Mouse (Mus musculus) layer of hippocampus, adult 9-11 months (tissue): ENCODE results near the gene Fam57a.
"Not testable (repeated sequence)": the region's sequence is repeated elsewhere in the genome, so short reads cannot be mapped to it uniquely, and the experiment has no call there.

Source experiments
- DNase-seq: peaks from one replicate; pipeline ENCODE4 v3.0.0; 2022

Fam57a gene

GRCm38 (mm10) chr11:76183745-76184144 is 4.3 kb downstream of the Fam57a start:
- DNase-seq: no peak

GRCm38 (mm10) chr11:76186908-76187307 is 7.4 kb downstream of the Fam57a start:
- DNase-seq: no peak

- DNase-seq: no peak
These were observed 17.0 kb downstream of the Fam57a start for GRCm38 (mm10) chr11:76196275-76196976.

- no peak for DNase-seq
These were observed 17.6 kb downstream of the Fam57a start for GRCm38 (mm10) chr11:76196977-76197469.

GRCm38 (mm10) chr11:76201761-76202674 is 22.5 kb downstream of the Fam57a start:
- DNase-seq: peak; percentile 88

GRCm38 (mm10) chr11:76206793-76207192 is 27.3 kb downstream of the Fam57a start:
- DNase-seq: no peak

GRCm38 (mm10) chr11:76210228-76210985 is 30.9 kb downstream of the Fam57a start:
- DNase-seq: no peak

GRCm38 (mm10) chr11:76211595-76211994 is 32.1 kb downstream of the Fam57a start:
- not testable (repeated sequence) for DNase-seq

GRCm38 (mm10) chr11:76213841-76214240 is 34.4 kb downstream of the Fam57a start:
- no peak for DNase-seq

GRCm38 (mm10) chr11:76215011-76215410 is 35.5 kb downstream of the Fam57a start:
- DNase-seq: no peak

- no peak for DNase-seq
These were observed 36.6 kb downstream of the Fam57a start for GRCm38 (mm10) chr11:76216049-76216540.

GRCm38 (mm10) chr11:76216681-76217389 is 37.4 kb downstream of the Fam57a start:
- no peak for DNase-seq

- peak; percentile 97 for DNase-seq
These were observed 37.9 kb downstream of the Fam57a start, which contains the start of the genes Dbil5 and Gemin4 for GRCm38 (mm10) chr11:76217390-76217800. TSS of gene Dbil5 (plus strand) at chr11:76217608. TSS of gene Gemin4 (minus strand) at chr11:76217664.

- no peak for DNase-seq
These were observed 45.2 kb downstream of the Fam57a start for GRCm38 (mm10) chr11:76224631-76225030.

- no peak for DNase-seq
These were observed 45.6 kb downstream of the Fam57a start for GRCm38 (mm10) chr11:76225051-76225450.

GRCm38 (mm10) chr11:76236136-76236535 is 56.7 kb downstream of the Fam57a start:
- no peak for DNase-seq

- no peak for DNase-seq
These were observed 60.3 kb downstream of the Fam57a start for GRCm38 (mm10) chr11:76239750-76240149.

GRCm38 (mm10) chr11:76242901-76243810 is 63.7 kb downstream of the Fam57a start, which contains the start of the genes Mrm3 and Glod4:
TSS of gene Mrm3 (plus strand) at chr11:76243715.
TSS of gene Glod4 (minus strand) at chr11:76243725.
- peak; percentile 90 for DNase-seq

- DNase-seq: no peak
These were observed 64.5 kb downstream of the Fam57a start for GRCm38 (mm10) chr11:76243811-76244546.

GRCm38 (mm10) chr11:76246439-76246838 is 67.0 kb downstream of the Fam57a start:
- no peak for DNase-seq
